Mouse (Mus musculus) CH12.LX (cell line): Measurements from ENCODE around the gene Sys1.

Source experiments
- CHD1 ChIP-seq: IDR thresholded peaks from 2 replicates; pipeline ENCODE4 v1.6.1; 2012; ENCODE audit warnings: low read depth, low read length, improper control_type of control experiment, inconsistent platforms
- CTCF ChIP-seq, 2 experiments: IDR thresholded peaks in 1 of 2; conservative IDR thresholded peaks in 1 of 2; 2 replicates each; pipeline ENCODE4 v1.5.1; 2011 to 2012; ENCODE audit warnings: low read depth in 2 of 2, low read length in 2 of 2, improper control_type of control experiment in 1 of 2, inconsistent platforms in 1 of 2, mild to moderate bottlenecking in 1 of 2, moderate library complexity in 1 of 2
- ELF1 ChIP-seq: IDR thresholded peaks from 2 replicates; pipeline ENCODE4 v1.6.1; 2014; ENCODE audit warnings: low read depth, mild to moderate bottlenecking, inconsistent platforms, low read length, improper control_type of control experiment
- POLR2A ChIP-seq: IDR thresholded peaks from 2 replicates; pipeline ENCODE4 v1.6.1; 2011; ENCODE audit warnings: low read depth, mild to moderate bottlenecking, improper control_type of control experiment, low read length

DNA sequence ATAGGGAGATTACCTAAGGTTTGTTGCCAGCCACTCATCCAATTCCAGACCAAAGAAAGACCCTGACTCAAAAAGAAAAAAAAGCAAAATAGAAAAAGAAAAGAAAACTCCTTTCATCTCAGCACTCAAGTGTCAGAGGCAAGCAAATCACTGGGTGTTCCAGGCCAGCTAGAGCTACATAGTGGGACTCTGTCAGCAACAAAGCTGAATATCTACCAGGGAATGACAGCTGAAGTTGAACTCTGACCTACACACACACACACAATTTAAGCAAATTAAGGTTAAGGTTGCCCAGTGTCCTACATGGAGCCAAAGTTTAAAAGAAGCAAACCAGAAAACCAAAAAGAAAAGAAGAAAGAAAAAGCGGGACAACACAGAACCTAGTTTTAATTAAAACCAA lies 8.6 kb upstream of the Sys1 start:
- no peak for TF ChIP-seq CTCF (conservative IDR thresholded peaks at IDR 0.05 in 1 of 2, IDR thresholded peaks at IDR 0.05 in 1 of 2; ENCODE audit: low read depth in 2 of 2, low read length in 2 of 2)
- no peak for TF ChIP-seq ELF1
- TF ChIP-seq CHD1, result no peak
- TF ChIP-seq POLR2A, result no peak
